Mouse (Mus musculus): Measurements from ENCODE around the gene Hist2h2bb. TPM values are rescaled to one million over a fixed set of nuclear protein-coding genes. Genes with fewer than 3 reads are reported as not detected.
"Not testable (repeated sequence)": the region's sequence is repeated elsewhere in the genome, so short reads cannot be mapped to it uniquely, and the experiment has no call there.

The Hist2h2bb gene
- 6,680 and 8,754 TPM in 2 replicates for total RNA-seq (2012; rRNA removed)
- polyA plus RNA-seq (2012; ENCODE audit: insufficient read depth in 1 of 2, insufficient read length in 2 of 2, low read depth in 1 of 2, low replicate concordance in 2 of 2, missing spikeins in 1 of 2) = 10 to 100 TPM in 1 of 2 experiments, not detected in 1; 11.2 TPM

DNA sequence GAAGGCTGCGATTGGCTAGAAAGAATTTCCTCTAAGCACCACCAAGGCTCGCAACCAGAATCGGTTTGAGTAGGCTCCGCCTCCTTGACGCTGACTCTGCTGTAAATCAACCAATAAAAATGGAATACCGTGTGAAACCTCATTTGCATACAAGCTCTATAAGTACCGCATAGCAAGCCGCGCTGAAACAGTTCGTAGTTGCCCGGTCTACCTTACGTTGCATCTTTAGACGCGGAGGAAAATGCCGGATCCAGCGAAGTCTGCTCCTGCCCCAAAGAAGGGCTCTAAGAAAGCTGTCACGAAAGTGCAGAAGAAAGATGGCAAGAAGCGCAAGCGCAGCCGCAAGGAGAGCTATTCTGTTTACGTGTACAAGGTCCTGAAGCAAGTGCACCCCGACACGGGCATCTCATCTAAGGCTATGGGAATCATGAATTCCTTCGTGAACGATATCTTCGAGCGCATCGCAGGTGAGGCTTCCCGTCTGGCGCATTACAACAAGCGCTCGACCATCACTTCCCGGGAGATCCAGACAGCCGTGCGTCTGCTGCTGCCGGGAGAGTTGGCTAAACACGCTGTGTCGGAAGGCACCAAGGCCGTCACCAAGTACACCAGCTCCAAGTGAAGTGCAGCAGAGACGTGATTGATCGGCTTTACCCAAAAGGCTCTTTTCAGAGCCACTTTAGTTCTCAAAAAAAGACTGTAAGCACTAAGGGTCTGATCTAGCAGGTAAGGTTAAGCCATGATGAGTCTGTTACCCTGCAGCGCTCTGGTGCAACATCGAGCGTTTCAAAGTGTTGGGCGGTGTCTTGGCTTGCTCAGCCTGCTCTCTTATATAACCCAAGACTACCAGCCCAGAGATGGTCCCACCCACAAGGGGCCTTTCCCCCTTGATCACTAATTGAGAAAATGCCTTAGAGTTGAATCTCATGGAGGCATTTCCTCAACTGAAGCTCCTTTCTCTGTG lies at the start of gene Hist2h2bb:
Gene Hist2h2bb, plus strand, starts transcription at position 242 of the 964 bp plus-strand sequence.
- TF ChIP-seq POLR2AphosphoS5 (IDR thresholded peaks at IDR 0.05; ENCODE audit: borderline replicate concordance, low read depth, low read length) (peak; percentile 100), SMC3 (IDR thresholded peaks at IDR 0.05; ENCODE audit: low read depth, low read length) (no peak), CTCF (IDR thresholded peaks at IDR 0.05 in 2 of 3, conservative IDR thresholded peaks at IDR 0.05 in 1 of 3; ENCODE audit: control insufficient read depth in 1 of 3, insufficient read depth in 1 of 3, low read depth in 2 of 3, low read length in 3 of 3, poor library complexity in 1 of 3, severe bottlenecking in 1 of 3) (0 out of 6 replicates have a peak, but pooled peaks of 1 of the 3 experiments have one; percentile 3)
- H3K36me3 ChIP-seq (ENCODE audit: control insufficient read depth in 1 of 2, insufficient read depth in 2 of 2, low read length in 2 of 2) = peaks cover 0 to 26% of the 10 kb centered on the region in 2 experiments; a peak in 2 of 4 replicates
- no peaks in the 10 kb centered on the region for H3K27me3 ChIP-seq (ENCODE audit: control insufficient read depth in 1 of 2, insufficient read depth in 2 of 2, low read length in 2 of 2)
- peaks cover 0 to 20% of the 10 kb centered on the region in 2 experiments; a peak in 2 of 4 replicates for H3K4me1 ChIP-seq (ENCODE audit: control insufficient read depth in 1 of 2, insufficient read depth in 2 of 2, low read length in 2 of 2)
- H3K4me3 ChIP-seq (ENCODE audit: control insufficient read depth in 1 of 2, insufficient read depth in 1 of 2, low read depth in 2 of 2, low read length in 2 of 2) = peak within 1 kb of the TSS; percentile 7 to 56
- DNase-seq (ENCODE audit: low read depth, low spot score) = peak; percentile 100
- H3K9ac ChIP-seq (ENCODE audit: control insufficient read depth, low read depth, low read length, poor library complexity, severe bottlenecking) = peak within 1 kb of the TSS; percentile 73
- peaks cover 3% of the 10 kb centered on the region; the same call in 1 of the 2 replicates for H3K79me2 ChIP-seq (ENCODE audit: control insufficient read depth, insufficient read depth, low read length, poor library complexity)
- no peaks in the 10 kb centered on the region for H3K9me3 ChIP-seq (replicated peaks; ENCODE audit: insufficient read depth, low read length)
- peak within 1 kb of the TSS; percentile 96 for H3K27ac ChIP-seq (ENCODE audit: control insufficient read depth, low read depth, low read length)

GRCm38 (mm10) chr3:96220131-96220764 lies 49.3 kb upstream of the Hist2h2bb start:
- H3K36me3 ChIP-seq (ENCODE audit: control insufficient read depth in 1 of 2, insufficient read depth in 2 of 2, low read length in 2 of 2) = peaks cover 0 to 37% of the 10 kb centered on the region in 2 experiments; a peak in 2 of 4 replicates
- peak; percentile 95 for DNase-seq (ENCODE audit: low read depth, low spot score)
- H3K27ac ChIP-seq (ENCODE audit: control insufficient read depth, low read depth, low read length) = peak overlapping the region; percentile 99
- H3K79me2 ChIP-seq (ENCODE audit: control insufficient read depth, insufficient read depth, low read length, poor library complexity) = peaks cover 18% of the 10 kb centered on the region; the same call in 1 of the 2 replicates
- H3K27me3 ChIP-seq (ENCODE audit: control insufficient read depth in 1 of 2, insufficient read depth in 2 of 2, low read length in 2 of 2); H3K9me3 ChIP-seq (replicated peaks; ENCODE audit: insufficient read depth, low read length): not testable (repeated sequence)
- H3K4me3 ChIP-seq (ENCODE audit: control insufficient read depth in 1 of 2, insufficient read depth in 1 of 2, low read depth in 2 of 2, low read length in 2 of 2) = peak overlapping the region; percentile 40 to 68
- peak overlapping the region; percentile 88 for H3K9ac ChIP-seq (ENCODE audit: control insufficient read depth, low read depth, low read length, poor library complexity, severe bottlenecking)
- TF ChIP-seq POLR2A (IDR thresholded peaks at IDR 0.05; ENCODE audit: control insufficient read depth in 1 of 2, insufficient read depth in 1 of 2, low read depth in 1 of 2, low read length in 2 of 2, poor library complexity in 1 of 2) (peak; percentile 79 to 99; a peak in 3 of 4 replicates), POLR2AphosphoS5 (IDR thresholded peaks at IDR 0.05; ENCODE audit: borderline replicate concordance, low read depth, low read length) (peak; percentile 99)
- H3K4me1 ChIP-seq (ENCODE audit: control insufficient read depth in 1 of 2, insufficient read depth in 2 of 2, low read length in 2 of 2) = peaks cover 2 to 26% of the 10 kb centered on the region in 2 experiments; a peak in 3 of 4 replicates

DNA sequence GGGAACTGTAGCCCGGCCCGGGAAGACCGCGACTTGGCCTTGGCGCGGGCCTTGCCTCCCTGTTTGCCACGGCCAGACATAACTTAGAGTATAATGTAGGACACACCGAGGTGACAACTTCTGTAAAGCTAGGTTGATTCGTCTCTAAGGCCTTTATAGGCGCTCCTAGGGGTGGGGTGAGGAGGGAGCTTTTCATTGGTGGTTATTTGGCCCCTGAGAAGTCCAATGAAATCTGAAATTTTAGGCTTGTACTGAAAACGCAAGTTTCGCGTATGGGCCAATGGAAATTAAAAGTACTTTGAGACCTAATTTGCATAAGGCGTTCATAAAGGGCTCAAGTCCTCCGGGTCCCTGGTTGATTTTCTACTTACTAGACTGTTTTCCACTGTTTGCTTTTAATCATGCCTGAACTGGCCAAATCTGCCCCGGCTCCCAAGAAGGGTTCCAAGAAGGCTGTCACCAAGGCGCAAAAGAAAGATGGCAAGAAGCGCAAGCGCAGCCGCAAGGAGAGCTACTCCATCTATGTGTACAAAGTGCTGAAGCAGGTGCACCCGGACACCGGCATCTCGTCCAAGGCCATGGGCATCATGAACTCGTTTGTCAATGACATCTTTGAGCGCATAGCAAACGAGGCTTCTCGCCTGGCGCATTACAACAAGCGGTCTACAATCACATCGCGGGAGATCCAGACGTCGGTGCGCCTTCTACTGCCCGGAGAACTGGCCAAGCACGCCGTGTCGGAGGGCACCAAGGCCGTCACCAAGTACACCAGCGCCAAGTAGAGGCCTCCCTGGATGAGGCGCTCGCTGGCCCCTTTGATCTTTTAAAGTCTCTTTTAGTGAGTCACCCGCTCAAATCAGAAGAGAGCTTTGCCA lies 48.5 kb upstream of the Hist2h2bb start, which contains the start of the genes Hist2h2ac and Hist2h2be:
Gene Hist2h2ac, minus strand, starts transcription at position 116 of the 875 bp plus-strand sequence.
Gene Hist2h2be, plus strand, starts transcription at position 355 of the 875 bp plus-strand sequence.
- peaks cover 0 to 44% of the 10 kb centered on the region in 2 experiments; a peak in 2 of 4 replicates for H3K36me3 ChIP-seq (ENCODE audit: control insufficient read depth in 1 of 2, insufficient read depth in 2 of 2, low read length in 2 of 2)
- peak within 1 kb of the TSS; percentile 88 for H3K9ac ChIP-seq (ENCODE audit: control insufficient read depth, low read depth, low read length, poor library complexity, severe bottlenecking)
- H3K4me1 ChIP-seq (ENCODE audit: control insufficient read depth in 1 of 2, insufficient read depth in 2 of 2, low read length in 2 of 2) = peaks cover 8 to 33% of the 10 kb centered on the region in 2 experiments
- peaks cover 18% of the 10 kb centered on the region; the same call in 1 of the 2 replicates for H3K79me2 ChIP-seq (ENCODE audit: control insufficient read depth, insufficient read depth, low read length, poor library complexity)
- DNase-seq (ENCODE audit: low read depth, low spot score) = peak; percentile 100
- peak within 1 kb of the TSS; percentile 58 to 70 for H3K4me3 ChIP-seq (ENCODE audit: control insufficient read depth in 1 of 2, insufficient read depth in 1 of 2, low read depth in 2 of 2, low read length in 2 of 2)
- peak within 1 kb of the TSS; percentile 99 for H3K27ac ChIP-seq (ENCODE audit: control insufficient read depth, low read depth, low read length)
- no peaks in the 10 kb centered on the region for H3K27me3 ChIP-seq (ENCODE audit: control insufficient read depth in 1 of 2, insufficient read depth in 2 of 2, low read length in 2 of 2)
- no peaks in the 10 kb centered on the region for H3K9me3 ChIP-seq (replicated peaks; ENCODE audit: insufficient read depth, low read length)
- TF ChIP-seq POLR2A (IDR thresholded peaks at IDR 0.05; ENCODE audit: control insufficient read depth in 1 of 2, insufficient read depth in 1 of 2, low read depth in 1 of 2, low read length in 2 of 2, poor library complexity in 1 of 2) (peak; percentile 81 to 100), JUND (IDR thresholded peaks at IDR 0.05; ENCODE audit: low read depth, low read length) (no peak), TAL1 (IDR thresholded peaks at IDR 0.05; ENCODE audit: low read length) (no peak), RAD21 (IDR thresholded peaks at IDR 0.05; ENCODE audit: low read depth, low read length) (no peak), UBTF (IDR thresholded peaks at IDR 0.05; ENCODE audit: borderline replicate concordance, insufficient read depth, low read depth, low read length) (peak; percentile 96), TBP (IDR thresholded peaks at IDR 0.05; ENCODE audit: low read depth, low read length) (peak; percentile 99), MEF2A (IDR thresholded peaks at IDR 0.05; ENCODE audit: extremely low read depth, insufficient replicate concordance, low read depth, low read length, poor library complexity, severe bottlenecking) (no peak), MAX (IDR thresholded peaks at IDR 0.05; ENCODE audit: low read length) (no peak), BHLHE40 (IDR thresholded peaks at IDR 0.05; ENCODE audit: borderline replicate concordance, low read depth, low read length) (no peak), CTCF (IDR thresholded peaks at IDR 0.05 in 2 of 3, conservative IDR thresholded peaks at IDR 0.05 in 1 of 3; ENCODE audit: control insufficient read depth in 1 of 3, insufficient read depth in 1 of 3, low read depth in 2 of 3, low read length in 3 of 3, poor library complexity in 1 of 3, severe bottlenecking in 1 of 3) (no peak), GATA1 (IDR thresholded peaks at IDR 0.05; ENCODE audit: low read depth, low read length) (peak; percentile 51; the same call in 1 of the 2 replicates), ETS1 (IDR thresholded peaks at IDR 0.05; ENCODE audit: low read depth, low read length) (no peak), SMC3 (IDR thresholded peaks at IDR 0.05; ENCODE audit: low read depth, low read length) (no peak), E2F4 (IDR thresholded peaks at IDR 0.05; ENCODE audit: borderline replicate concordance, low read depth, low read length) (no peak), NRF1 (IDR thresholded peaks at IDR 0.05; ENCODE audit: insufficient read depth, low read depth, low read length, poor library complexity, severe bottlenecking) (no peak)
